19 mouse cellular contexts compared by ENCODE assay signal in the genomic region with DNA sequence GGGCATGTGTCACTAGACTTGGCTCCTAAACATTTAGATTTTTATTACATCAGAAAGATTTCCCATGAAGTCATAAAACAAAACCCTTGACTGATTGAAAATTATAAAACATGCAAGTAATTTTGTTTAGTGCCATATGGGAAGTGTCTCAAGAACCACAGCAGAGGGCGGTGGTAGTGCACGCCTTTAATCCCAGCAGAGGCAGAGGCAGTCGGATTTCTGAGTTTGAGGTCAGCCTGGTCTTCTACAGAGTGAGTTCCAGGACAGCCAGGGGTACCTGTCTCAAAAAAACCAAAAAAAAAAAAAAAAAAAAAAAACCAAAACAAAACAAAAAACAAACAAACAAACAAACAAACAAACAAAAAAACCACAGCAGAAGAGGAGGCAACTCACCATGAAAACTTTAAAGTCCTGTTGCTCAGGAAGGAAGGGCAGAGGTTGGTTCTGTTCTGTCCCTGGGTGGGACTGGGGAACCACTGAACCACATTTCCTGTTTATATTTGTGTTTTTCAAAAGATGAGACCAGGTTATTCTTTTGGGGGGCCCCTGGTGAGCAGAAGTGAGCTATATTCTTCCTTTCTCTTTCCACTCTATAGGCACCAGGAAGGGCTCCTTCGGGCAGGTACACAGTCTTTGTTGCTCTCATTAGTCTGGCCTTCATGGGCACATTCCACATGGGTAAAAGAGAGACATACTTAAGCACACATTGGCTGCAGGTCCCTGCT. TPM values are rescaled to one million over a fixed set of nuclear protein-coding genes. Genes with fewer than 3 reads are reported as not detected.
A peak's percentile ranks its signal among the peaks of the same experiment; 100 is the strongest.
DNase-seq lines count a peak whose midpoint lies in the region; ATAC-seq lines count a peak whose summit lies in the region.
"Had no signal": no experiment of that assay in that cellular context is flagged by ENCODE, and none has a peak within 500 bp of the region (broad histone marks: within the 10 kb centered on the region; RNA-seq: fewer than 3 reads in every experiment).

No protein-coding gene starts in this region.

- 0 out of 2 replicates have a peak, but pooled peaks cover 2% of the 10 kb centered on the region for H3K36me3 ChIP-seq in heart, embryonic 14.5 days (ENCODE audit: control insufficient read depth, insufficient read depth, low read length)
- no peaks in the 10 kb centered on the region for H3K36me3 ChIP-seq in liver, embryonic 16.5 days (ENCODE audit: control insufficient read depth, insufficient read depth)
- no peaks in the 10 kb centered on the region for H3K36me3 ChIP-seq in liver, embryonic 12.5 days
- no peaks in the 10 kb centered on the region for H3K36me3 ChIP-seq in hindbrain, embryonic 16.5 days (ENCODE audit: control insufficient read depth, insufficient read depth, low read length)
- H3K36me3 ChIP-seq: embryonic facial prominence, embryonic 15.5 days; heart, embryonic 12.5 days; limb, embryonic 15.5 days had no signal

- 69% methylated on average over 4 of the region's 4 CpGs for WGBS in heart, embryonic 14.5 days
- 53% methylated on average over 4 of the region's 4 CpGs for WGBS in liver, embryonic 16.5 days (ENCODE audit: insufficient replicate concordance)
- WGBS in liver, embryonic 12.5 days (ENCODE audit: insufficient replicate concordance): 67% methylated on average over 4 of the region's 4 CpGs
- 85% methylated on average over 4 of the region's 4 CpGs for WGBS in hindbrain, embryonic 16.5 days

- H3K4me1 ChIP-seq in heart, embryonic 14.5 days (ENCODE audit: control insufficient read depth in 2 of 2, insufficient read depth in 2 of 2, low read length in 2 of 2): no peaks in the 10 kb centered on the region
- H3K4me1 ChIP-seq in liver, embryonic 16.5 days (ENCODE audit: control insufficient read depth, low read depth, low read length): no peaks in the 10 kb centered on the region; the same call in 1 of the 2 replicates
- no peaks in the 10 kb centered on the region; the same call in 1 of the 2 replicates for H3K4me1 ChIP-seq in liver, embryonic 12.5 days
- H3K4me1 ChIP-seq in brown adipose tissue, adult 24 weeks (ENCODE audit: control insufficient read depth, insufficient read depth, insufficient read length, low read length): peaks cover 22% of the 10 kb centered on the region
- no peaks in the 10 kb centered on the region for H3K4me1 ChIP-seq in hindbrain, embryonic 16.5 days (ENCODE audit: control insufficient read depth, insufficient read depth, low read depth, low read length)
- H3K4me1 ChIP-seq: embryonic facial prominence, embryonic 15.5 days; limb, embryonic 15.5 days had no signal

- H3K4me3 ChIP-seq in heart, embryonic 14.5 days (ENCODE audit: control insufficient read depth in 1 of 2, insufficient read depth in 1 of 2, low read depth in 1 of 2, low read length in 2 of 2): no peak overlapping the region
- H3K4me3 ChIP-seq in liver, embryonic 16.5 days (ENCODE audit: low read depth, low read length): no peak overlapping the region
- no peak overlapping the region for H3K4me3 ChIP-seq in liver, embryonic 12.5 days
- no peak overlapping the region for H3K4me3 ChIP-seq in brown adipose tissue, adult 24 weeks (ENCODE audit: insufficient read depth, low read depth, low read length)
- no peak overlapping the region for H3K4me3 ChIP-seq in hindbrain, embryonic 16.5 days (ENCODE audit: low read length)
- H3K4me3 ChIP-seq: embryonic facial prominence, embryonic 15.5 days; heart, embryonic 12.5 days; layer of hippocampus, adult 2 months; limb, embryonic 15.5 days had no signal

- no peak overlapping the region for H3K9ac ChIP-seq in heart, embryonic 14.5 days (ENCODE audit: low read length)
- no peak overlapping the region for H3K9ac ChIP-seq in liver, embryonic 16.5 days (ENCODE audit: low read depth, low read length)
- no peak overlapping the region for H3K9ac ChIP-seq in liver, embryonic 12.5 days
- H3K9ac ChIP-seq in hindbrain, embryonic 16.5 days (ENCODE audit: low read depth, low read length): no peak overlapping the region
- H3K9ac ChIP-seq: embryonic facial prominence, embryonic 15.5 days; heart, embryonic 12.5 days; limb, embryonic 15.5 days had no signal

- H3K27ac ChIP-seq in heart, embryonic 14.5 days (replicated peaks in 1 of 2; ENCODE audit: control insufficient read depth in 1 of 2, insufficient read depth in 1 of 2, low read depth in 2 of 2, low read length in 2 of 2): peak overlapping the region; percentile 21 to 53; a peak in 1 of 4 replicates
- peak overlapping the region; percentile 44; the same call in 1 of the 2 replicates for H3K27ac ChIP-seq in liver, embryonic 16.5 days (ENCODE audit: low read length)
- no peak overlapping the region for H3K27ac ChIP-seq in liver, embryonic 12.5 days
- H3K27ac ChIP-seq in brown adipose tissue, adult 24 weeks (replicated peaks; ENCODE audit: low read depth, low read length): peak overlapping the region; percentile 99
- no peak overlapping the region for H3K27ac ChIP-seq in hindbrain, embryonic 16.5 days (ENCODE audit: low read depth, low read length)
- H3K27ac ChIP-seq: embryonic facial prominence, embryonic 15.5 days; layer of hippocampus, adult 2 months; limb, embryonic 15.5 days had no signal

- no peak for ATAC-seq in heart, embryonic 14.5 days (ENCODE audit: insufficient number of reproducible peaks, insufficient read depth, low FRiP score, low read depth)
- no peak for ATAC-seq in liver, embryonic 16.5 days (ENCODE audit: low read depth)
- ATAC-seq in liver, embryonic 12.5 days: no peak
- ATAC-seq in hindbrain, embryonic 16.5 days: no peak
- ATAC-seq: forebrain, embryonic 14.5 days; intestine, embryonic 16.5 days had no signal

- no peak overlapping the region for H3K4me2 ChIP-seq in heart, embryonic 14.5 days (ENCODE audit: low read length)
- H3K4me2 ChIP-seq in liver, embryonic 16.5 days (ENCODE audit: low read depth, low read length): no peak overlapping the region
- no peak overlapping the region for H3K4me2 ChIP-seq in liver, embryonic 12.5 days
- H3K4me2 ChIP-seq in hindbrain, embryonic 16.5 days (ENCODE audit: low read length): no peak overlapping the region
- H3K4me2 ChIP-seq: embryonic facial prominence, embryonic 15.5 days; heart, embryonic 12.5 days; limb, embryonic 15.5 days had no signal

- DNase-seq in heart, adult 18-20 months: no peak
- DNase-seq in CD4-positive, CD25-positive, alpha-beta regulatory T cell, adult 2 months (ENCODE audit: low read depth, low spot score): peak; percentile 52
- DNase-seq: cerebellum, adult 11 months; retina, postnatal 1 day; thymus, adult 2 months had no signal

- no peaks in the 10 kb centered on the region for H3K27me3 ChIP-seq in heart, embryonic 14.5 days (ENCODE audit: control insufficient read depth, insufficient read depth, low read length)
- no peaks in the 10 kb centered on the region for H3K27me3 ChIP-seq in liver, embryonic 16.5 days (ENCODE audit: control insufficient read depth, insufficient read depth, low read depth, low read length)
- H3K27me3 ChIP-seq in liver, embryonic 12.5 days (replicated peaks): no peaks in the 10 kb centered on the region
- H3K27me3 ChIP-seq in hindbrain, embryonic 16.5 days (replicated peaks; ENCODE audit: control insufficient read depth, insufficient read depth, low read length): no peaks in the 10 kb centered on the region
- H3K27me3 ChIP-seq: embryonic facial prominence, embryonic 15.5 days; heart, embryonic 12.5 days; limb, embryonic 15.5 days had no signal

- no peaks in the 10 kb centered on the region for H3K9me3 ChIP-seq in heart, embryonic 14.5 days (ENCODE audit: control insufficient read depth, low read length)
- no peaks in the 10 kb centered on the region for H3K9me3 ChIP-seq in liver, embryonic 16.5 days (replicated peaks; ENCODE audit: control insufficient read depth, low read length)
- H3K9me3 ChIP-seq in liver, embryonic 12.5 days (replicated peaks): no peaks in the 10 kb centered on the region
- no peaks in the 10 kb centered on the region for H3K9me3 ChIP-seq in hindbrain, embryonic 16.5 days (ENCODE audit: control insufficient read depth, low read length)
- H3K9me3 ChIP-seq: embryonic facial prominence, embryonic 15.5 days; limb, embryonic 15.5 days had no signal

RNA-seq across cellular contexts. Expression of a gene that starts 11.0 kb away (rescaled TPM):
- 37.6 and 40.2 TPM in 2 replicates for polyA plus RNA-seq in heart, embryonic 14.5 days (2014; fragmentation: Nextera tagmentation; extraction: Ambion mirVana)
- 10 to 100 TPM; 29.6 to 36.9 TPM for total RNA-seq in heart, adult 18-20 months (2021)
- 8.9 and 9.9 TPM in 2 replicates for polyA plus RNA-seq in liver, embryonic 16.5 days (2015; fragmentation: Nextera tagmentation; extraction: Ambion mirVana)
- polyA plus RNA-seq in liver, embryonic 12.5 days (2016; fragmentation: Nextera tagmentation; extraction: Ambion mirVana): 11.7 and 12.7 TPM in 2 replicates
- 27.2 and 40.0 TPM in 2 replicates for polyA plus RNA-seq in brown adipose tissue, adult 24 weeks (2012; ENCODE audit: insufficient read depth, insufficient read length, missing spikeins)
- 7.5 and 8.1 TPM in 2 replicates for polyA plus RNA-seq in hindbrain, embryonic 16.5 days (2015; fragmentation: Nextera tagmentation; extraction: Ambion mirVana)

RNA-seq across cellular contexts. Expression of a gene that starts 12.6 kb away (rescaled TPM):
- polyA plus RNA-seq in heart, embryonic 14.5 days (2014; fragmentation: Nextera tagmentation; extraction: Ambion mirVana): 20.7 and 25.2 TPM in 2 replicates
- total RNA-seq in heart, adult 18-20 months (2021): 10 to 100 TPM; 19.3 to 32.9 TPM
- polyA plus RNA-seq in liver, embryonic 16.5 days (2015; fragmentation: Nextera tagmentation; extraction: Ambion mirVana): 11.0 and 11.4 TPM in 2 replicates
- polyA plus RNA-seq in liver, embryonic 12.5 days (2016; fragmentation: Nextera tagmentation; extraction: Ambion mirVana): 15.7 and 15.9 TPM in 2 replicates
- 13.3 and 27.1 TPM in 2 replicates for polyA plus RNA-seq in brown adipose tissue, adult 24 weeks (2012; ENCODE audit: insufficient read depth, insufficient read length, missing spikeins)
- polyA plus RNA-seq in hindbrain, embryonic 16.5 days (2015; fragmentation: Nextera tagmentation; extraction: Ambion mirVana): 1.3 and 2.3 TPM in 2 replicates
- total RNA-seq: layer of hippocampus, adult 2 months had no signal

RNA-seq across cellular contexts. Expression of a gene that starts 21.1 kb away (rescaled TPM):
- 5.8 and 6.3 TPM in 2 replicates for polyA plus RNA-seq in heart, embryonic 14.5 days (2014; fragmentation: Nextera tagmentation; extraction: Ambion mirVana)
- 1 to 10 TPM; 4.6 to 4.9 TPM for total RNA-seq in heart, adult 18-20 months (2021)
- 7.2 and 9.8 TPM in 2 replicates for polyA plus RNA-seq in liver, embryonic 16.5 days (2015; fragmentation: Nextera tagmentation; extraction: Ambion mirVana)
- polyA plus RNA-seq in liver, embryonic 12.5 days (2016; fragmentation: Nextera tagmentation; extraction: Ambion mirVana): 11.4 and 12.9 TPM in 2 replicates
- polyA plus RNA-seq in brown adipose tissue, adult 24 weeks (2012; ENCODE audit: insufficient read depth, insufficient read length, missing spikeins): 2.5 and 5.9 TPM in 2 replicates
- 1.8 and 2.3 TPM in 2 replicates for polyA plus RNA-seq in hindbrain, embryonic 16.5 days (2015; fragmentation: Nextera tagmentation; extraction: Ambion mirVana)

RNA-seq across cellular contexts. Expression of a gene that starts 21.4 kb away (rescaled TPM):
- polyA plus RNA-seq in heart, embryonic 14.5 days (2014; fragmentation: Nextera tagmentation; extraction: Ambion mirVana): 3.3 and 5.1 TPM in 2 replicates
- 1 to 10 TPM; 3.8 to 4.0 TPM for total RNA-seq in heart, adult 18-20 months (2021)
- polyA plus RNA-seq in liver, embryonic 16.5 days (2015; fragmentation: Nextera tagmentation; extraction: Ambion mirVana): 0.40 TPM in 1 of 2 replicates, not detected in the other
- 0.75 and 1.2 TPM in 2 replicates for polyA plus RNA-seq in liver, embryonic 12.5 days (2016; fragmentation: Nextera tagmentation; extraction: Ambion mirVana)
- polyA plus RNA-seq in brown adipose tissue, adult 24 weeks (2012; ENCODE audit: insufficient read depth, insufficient read length, missing spikeins): not detected in 2 replicates
- 1.0 and 1.4 TPM in 2 replicates for polyA plus RNA-seq in hindbrain, embryonic 16.5 days (2015; fragmentation: Nextera tagmentation; extraction: Ambion mirVana)
- total RNA-seq: layer of hippocampus, adult 2 months had no signal
- polyA plus RNA-seq: forebrain, embryonic 14.5 days; neural tube, embryonic 14.5 days had no signal

RNA-seq across cellular contexts. Expression of a gene that starts 21.4 kb away (rescaled TPM):
- polyA plus RNA-seq in heart, embryonic 14.5 days (2014; fragmentation: Nextera tagmentation; extraction: Ambion mirVana): not detected in 2 replicates
- 1 to 10 TPM in 1 of 2 experiments, under 1 TPM in 1; 0.27 to 1.7 TPM for total RNA-seq in heart, adult 18-20 months (2021)
- polyA plus RNA-seq in liver, embryonic 16.5 days (2015; fragmentation: Nextera tagmentation; extraction: Ambion mirVana): 0.13 and 0.16 TPM in 2 replicates
- 0.10 and 0.18 TPM in 2 replicates for polyA plus RNA-seq in liver, embryonic 12.5 days (2016; fragmentation: Nextera tagmentation; extraction: Ambion mirVana)
- not detected in 2 replicates for polyA plus RNA-seq in brown adipose tissue, adult 24 weeks (2012; ENCODE audit: insufficient read depth, insufficient read length, missing spikeins)
- not detected in 2 replicates for polyA plus RNA-seq in hindbrain, embryonic 16.5 days (2015; fragmentation: Nextera tagmentation; extraction: Ambion mirVana)
- total RNA-seq: gastrocnemius, adult 18-20 months; layer of hippocampus, adult 2 months; left cerebral cortex, adult 8-10 months had no signal
- polyA plus RNA-seq: forebrain, embryonic 14.5 days; heart, embryonic 12.5 days; limb, embryonic 15.5 days; neural tube, embryonic 14.5 days had no signal

Comparison
In these comparisons a context has a peak if more than half of its experiments do, and no peak if none do; other contexts are left out.
1. H3K27ac ChIP-seq: peak in heart, embryonic 14.5 days (2 of 2), liver, embryonic 16.5 days (single experiment) and brown adipose tissue, adult 24 weeks (single experiment); none in liver, embryonic 12.5 days (single experiment) and hindbrain, embryonic 16.5 days (single experiment).